Mouse (Mus musculus) gastrocnemius, adult 2 months (tissue): ENCODE results near the gene Pawr. TPM values are rescaled to one million over a fixed set of nuclear protein-coding genes. Genes with fewer than 3 reads are reported as not detected.

Experiments used
- DNase-seq: peaks from one replicate; pipeline ENCODE4 v3.0.0; 2022
- H3K27ac ChIP-seq: fragments of 200-600 bp; 2 replicates; pipeline ENCODE4 v1.8.1; 2022; ENCODE audit warnings: mild to moderate bottlenecking
- H3K4me3 ChIP-seq: fragments of 200-600 bp; 2 replicates; pipeline ENCODE4 v1.8.1; 2022; ENCODE audit warnings: mild to moderate bottlenecking, moderate library complexity
- CTCF ChIP-seq: fragments of 200-600 bp; IDR thresholded peaks from 2 replicates; pipeline ENCODE4 v1.8.1; 2022; ENCODE audit warnings: antibody characterized with exemption, mild to moderate bottlenecking, moderate library complexity
- intact Hi-C: fragments of 180-260 bp; cut with DNase I; formaldehyde crosslinking; loops from one replicate; pipeline ENCODE4 v1.15.1; 2025
- long read RNA-seq, 2 experiments: library from polyadenylated mRNA; stranded (forward); transcript quantifications; one replicate each; pipeline ENCODE4 v2.0.0; 2021
- total RNA-seq, 2 experiments: library from RNA; stranded (reverse); gene quantifications; 2 replicates each; pipeline ENCODE4 v1.2.3; 2021

Pawr gene
- total RNA-seq, result 1 to 10 TPM in 1 of 2 experiments, under 1 TPM in 1; 0.99 to 1.0 TPM
- long read RNA-seq, experiment 1, transcript Pawr-201 (7 exons, 1,745 nt), result major isoform, 6 of 6 reads
- long read RNA-seq, experiment 1, partial matches to known transcripts, result 0 of 6 reads
- long read RNA-seq, experiment 1, other reads (novel, unspliced or antisense), result 0 of 6 reads
- long read RNA-seq, experiment 2, partial matches to known transcripts, result 0 of 2 reads
- long read RNA-seq, experiment 2, other reads (novel, unspliced or antisense), result 0 of 2 reads

DNA sequence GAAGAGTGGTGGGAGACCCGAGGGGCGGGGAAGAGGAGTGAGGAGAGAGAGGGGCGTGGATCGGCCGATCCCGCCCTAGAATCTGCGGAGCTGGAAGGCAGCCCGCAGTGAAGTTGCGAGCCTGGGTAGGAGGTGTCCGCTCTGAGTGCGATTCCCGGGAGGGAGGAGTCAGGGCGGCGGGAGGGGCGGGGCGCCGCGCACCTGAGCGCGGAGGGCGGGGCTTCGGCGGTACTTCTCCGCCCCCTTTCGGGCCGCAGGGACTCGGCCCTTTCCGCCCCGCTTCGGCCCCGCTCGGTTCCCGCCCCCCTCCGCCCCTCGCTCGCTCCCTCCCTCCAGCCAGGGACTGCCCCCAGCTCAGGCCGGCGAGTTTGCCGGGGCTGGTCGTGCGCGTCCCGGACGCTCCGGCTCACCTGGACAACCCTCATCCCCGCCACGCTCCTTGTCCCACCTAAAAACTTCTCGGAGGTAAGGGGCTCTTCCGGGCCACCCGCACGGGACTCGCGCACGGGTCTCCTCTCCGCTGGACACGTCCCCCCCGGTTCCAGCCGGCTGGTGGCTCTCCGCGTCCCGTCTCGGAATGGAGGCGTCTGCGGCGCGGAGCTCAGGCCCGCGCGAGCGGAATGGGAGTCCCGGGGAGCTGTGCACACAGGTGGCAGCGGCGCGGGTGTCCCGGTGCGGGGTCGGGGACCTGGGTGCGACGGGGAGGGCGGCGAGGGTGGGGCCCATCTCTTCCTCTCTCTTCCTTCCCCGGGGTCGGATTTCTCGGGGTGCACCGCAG is at the start of gene Pawr:
Pawr (plus strand) TSS at position 338 of the 778 bp plus-strand sequence.
- DNase-seq, result peak; percentile 68

DNA sequence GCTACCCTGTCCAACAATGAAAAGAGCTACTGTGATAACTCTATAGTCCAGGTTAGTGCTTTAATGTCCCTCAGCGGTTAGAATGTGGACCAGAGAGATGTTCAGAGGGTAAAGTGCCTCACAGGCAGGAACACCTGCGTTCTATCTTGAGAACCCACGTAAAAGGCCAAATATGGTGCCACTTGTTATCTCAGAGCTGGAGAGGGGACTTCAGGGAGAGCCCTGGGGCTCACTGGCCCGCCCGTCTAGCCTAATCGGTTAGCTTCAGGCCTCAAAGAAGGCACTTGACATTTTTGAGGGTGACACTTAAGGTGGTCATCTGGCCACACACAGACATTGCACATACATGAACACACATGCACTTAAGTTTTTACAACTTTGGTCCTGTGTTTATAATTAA is 49.6 kb upstream of the Pawr start:
- H3K4me3 ChIP-seq, result no peak overlapping the region
- no peak for DNase-seq
- intact Hi-C loops, result no loop called here
- TF ChIP-seq CTCF, result no peak
- H3K27ac ChIP-seq, result no peak overlapping the region

More for the DNA sequence above, at the start of gene Pawr:
- peak within 1 kb of the TSS; percentile 89 for H3K4me3 ChIP-seq
- intact Hi-C loops, result loop anchor here (10.0 kb wide), 1 partner anchor 113 kb away; no protein-coding TSS in a partner anchor
- peak within 1 kb of the TSS; percentile 70 for H3K27ac ChIP-seq
- TF ChIP-seq CTCF, result no peak

DNA sequence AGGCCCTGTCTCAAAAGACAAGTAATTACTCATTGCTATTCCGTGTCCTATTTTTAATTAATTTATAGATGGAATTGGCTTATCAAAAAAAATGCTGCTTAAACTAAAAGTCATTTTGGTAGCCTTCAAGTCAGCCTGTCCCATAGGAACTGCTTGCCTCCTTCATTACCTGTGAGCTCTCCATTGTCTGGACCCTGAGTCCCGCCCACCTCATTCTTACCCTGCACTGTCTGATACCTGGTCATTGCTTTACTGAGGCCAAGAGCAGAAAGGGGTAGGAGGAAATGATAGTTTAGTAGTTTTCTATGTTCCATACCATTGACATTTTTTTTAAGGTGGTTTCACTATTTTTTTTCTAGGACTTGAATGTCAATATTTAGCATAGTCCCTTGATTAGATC is 48.5 kb upstream of the Pawr start:
- intact Hi-C loops, result no loop called here

DNA sequence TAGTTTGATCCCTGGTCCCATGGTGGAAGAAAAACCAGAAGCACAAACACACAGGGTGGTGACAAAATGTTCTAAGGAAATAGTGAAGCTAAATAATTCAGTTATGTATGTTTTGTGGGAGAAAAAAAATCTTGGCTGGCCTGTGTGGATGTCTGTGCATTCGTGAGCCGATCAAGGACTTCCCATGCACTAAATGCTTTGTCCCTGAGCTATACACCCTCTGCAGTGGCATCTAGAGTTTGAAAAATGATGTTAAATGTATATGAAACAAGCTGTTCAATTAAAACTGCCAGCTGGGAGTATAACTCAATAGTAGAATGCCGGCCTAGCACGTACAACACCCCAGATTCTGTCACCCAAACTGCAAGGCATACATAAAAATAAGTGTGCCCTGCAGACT is 48.1 kb upstream of the Pawr start:
- intact Hi-C loops, result no loop called here
- TF ChIP-seq CTCF, result no peak
- Histone ChIP-seq H3K27ac (no peak overlapping the region), H3K4me3 (no peak overlapping the region)
- DNase-seq, result no peak

More for the DNA sequence above, 48.5 kb upstream of the Pawr start:
- TF ChIP-seq CTCF, result no peak
- Histone ChIP-seq H3K27ac (no peak overlapping the region), H3K4me3 (no peak overlapping the region)
- no peak for DNase-seq

DNA sequence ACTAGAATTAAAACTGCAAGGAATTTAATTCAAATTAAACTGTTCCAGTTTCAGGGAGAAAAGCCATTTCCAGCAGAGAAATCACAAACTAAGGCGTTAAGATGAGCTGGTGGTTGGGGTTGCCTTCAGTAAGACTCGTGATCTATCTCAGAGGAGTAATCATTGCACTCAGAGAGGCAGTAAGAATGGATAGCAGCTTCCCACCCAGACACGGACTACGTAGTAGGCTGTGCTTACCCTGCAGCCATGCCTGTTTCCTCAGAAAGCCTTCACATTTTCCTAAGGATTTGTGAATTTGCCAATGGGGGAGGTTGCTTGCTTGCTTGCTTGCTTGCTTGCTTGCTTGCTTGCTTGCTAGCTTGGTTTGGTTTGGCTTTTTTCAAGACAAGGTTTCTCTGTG is 47.5 kb upstream of the Pawr start:
- intact Hi-C loops, result no loop called here
- no peak for TF ChIP-seq CTCF
- H3K27ac ChIP-seq, result no peak overlapping the region
- no peak for DNase-seq
- H3K4me3 ChIP-seq, result no peak overlapping the region

DNA sequence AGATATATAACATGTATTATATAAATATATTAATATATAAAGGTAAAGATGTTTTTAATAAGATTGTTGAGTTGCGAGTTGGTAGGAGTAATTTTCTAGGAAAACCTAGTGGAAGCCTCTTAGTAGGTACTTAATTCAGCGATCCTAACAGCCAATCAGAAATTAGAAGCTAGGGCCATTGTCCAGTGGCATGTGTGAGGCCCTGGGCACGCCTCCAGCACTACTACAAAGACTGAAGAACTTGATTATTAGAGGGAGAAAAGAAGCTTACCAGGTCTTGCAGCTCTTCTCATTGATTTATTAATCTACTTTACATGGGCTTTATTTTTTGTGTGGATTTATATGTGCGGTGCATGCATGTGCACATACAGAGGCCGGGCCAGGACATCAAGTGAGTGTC is 46.9 kb upstream of the Pawr start:
- intact Hi-C loops, result no loop called here
- TF ChIP-seq CTCF, result no peak
- DNase-seq, result no peak
- Histone ChIP-seq H3K27ac (no peak overlapping the region), H3K4me3 (no peak overlapping the region)

DNA sequence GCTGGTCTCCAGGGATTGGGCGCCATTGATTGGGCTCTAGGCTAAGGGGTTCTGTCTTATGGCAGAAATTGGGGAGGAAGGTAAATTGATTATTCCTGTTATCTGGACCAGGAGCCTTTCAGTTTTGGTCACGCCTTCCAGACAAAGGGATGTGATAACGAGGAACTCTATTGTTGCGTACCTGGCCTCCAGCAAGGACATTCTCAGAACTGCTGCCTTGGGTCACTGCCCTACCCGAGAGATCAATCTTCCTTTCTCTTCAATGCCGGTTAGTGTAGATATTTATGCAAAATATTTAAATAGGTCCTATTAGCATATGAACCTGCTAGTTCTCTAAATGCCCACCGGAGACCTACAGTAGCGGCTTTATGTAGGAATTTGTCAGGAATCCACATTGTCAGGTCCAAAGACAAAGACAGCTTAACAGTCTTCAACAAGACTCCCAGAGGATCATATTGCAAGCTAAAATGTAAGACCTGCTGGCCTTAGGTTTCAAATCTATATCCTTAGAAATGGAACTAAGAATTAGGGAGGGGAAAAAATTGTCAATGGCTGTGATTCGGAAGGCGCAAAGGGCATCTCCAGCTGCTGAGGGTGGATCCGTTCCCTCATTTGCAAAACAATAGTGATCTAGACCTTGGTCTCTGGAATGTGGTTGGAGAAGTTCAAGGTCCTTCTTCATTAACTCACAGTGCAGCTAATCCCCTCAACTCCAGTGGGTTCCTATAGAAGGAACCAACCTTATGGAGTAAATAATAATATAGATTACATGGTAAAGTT is 45.1 kb upstream of the Pawr start:
- no peak for TF ChIP-seq CTCF
- Histone ChIP-seq H3K27ac (no peak overlapping the region), H3K4me3 (no peak overlapping the region)
- intact Hi-C loops, result no loop called here
- DNase-seq, result no peak

DNA sequence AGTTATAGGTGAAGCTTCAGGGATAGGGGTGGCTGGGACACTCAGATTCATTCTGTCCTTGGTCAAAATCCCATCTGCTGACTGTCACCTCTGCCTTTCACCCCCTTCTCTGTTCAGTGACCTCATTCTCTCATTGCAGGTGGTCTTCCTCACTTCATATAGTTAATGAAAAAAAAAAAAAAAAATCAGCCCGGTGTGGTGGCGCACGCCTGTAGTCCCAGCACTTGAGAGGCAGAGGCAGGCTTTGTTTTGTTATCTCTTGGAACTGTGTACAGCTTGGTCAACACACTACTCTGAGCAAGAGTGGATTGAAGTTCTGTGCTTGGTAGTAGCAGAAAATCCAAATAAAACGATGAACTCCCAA is 44.5 kb upstream of the Pawr start:
- H3K27ac ChIP-seq, result no peak overlapping the region
- no peak overlapping the region for H3K4me3 ChIP-seq
- no peak for TF ChIP-seq CTCF
- DNase-seq, result no peak
- intact Hi-C loops, result no loop called here

DNA sequence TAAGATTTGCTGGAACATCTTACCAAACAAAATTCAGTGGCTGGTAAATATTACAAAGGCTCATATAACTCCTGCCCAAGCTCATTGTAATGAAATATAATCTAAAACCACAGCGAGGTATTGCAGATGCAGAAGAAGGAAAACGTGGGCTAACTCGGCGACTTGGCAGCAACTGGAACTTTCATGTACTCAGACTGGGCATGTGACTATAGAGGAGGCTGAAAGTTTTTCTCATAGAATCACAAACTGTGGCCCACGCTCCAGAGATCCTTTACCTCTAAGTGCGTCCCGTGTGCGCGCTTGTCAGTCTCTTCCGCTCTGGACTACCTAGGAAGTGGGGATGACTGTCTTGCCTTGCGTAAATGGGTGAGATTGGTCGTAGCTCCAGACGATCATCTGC is 41.9 kb upstream of the Pawr start:
- Histone ChIP-seq H3K27ac (no peak overlapping the region), H3K4me3 (no peak overlapping the region)
- intact Hi-C loops, result no loop called here
- DNase-seq, result no peak
- TF ChIP-seq CTCF, result no peak

DNA sequence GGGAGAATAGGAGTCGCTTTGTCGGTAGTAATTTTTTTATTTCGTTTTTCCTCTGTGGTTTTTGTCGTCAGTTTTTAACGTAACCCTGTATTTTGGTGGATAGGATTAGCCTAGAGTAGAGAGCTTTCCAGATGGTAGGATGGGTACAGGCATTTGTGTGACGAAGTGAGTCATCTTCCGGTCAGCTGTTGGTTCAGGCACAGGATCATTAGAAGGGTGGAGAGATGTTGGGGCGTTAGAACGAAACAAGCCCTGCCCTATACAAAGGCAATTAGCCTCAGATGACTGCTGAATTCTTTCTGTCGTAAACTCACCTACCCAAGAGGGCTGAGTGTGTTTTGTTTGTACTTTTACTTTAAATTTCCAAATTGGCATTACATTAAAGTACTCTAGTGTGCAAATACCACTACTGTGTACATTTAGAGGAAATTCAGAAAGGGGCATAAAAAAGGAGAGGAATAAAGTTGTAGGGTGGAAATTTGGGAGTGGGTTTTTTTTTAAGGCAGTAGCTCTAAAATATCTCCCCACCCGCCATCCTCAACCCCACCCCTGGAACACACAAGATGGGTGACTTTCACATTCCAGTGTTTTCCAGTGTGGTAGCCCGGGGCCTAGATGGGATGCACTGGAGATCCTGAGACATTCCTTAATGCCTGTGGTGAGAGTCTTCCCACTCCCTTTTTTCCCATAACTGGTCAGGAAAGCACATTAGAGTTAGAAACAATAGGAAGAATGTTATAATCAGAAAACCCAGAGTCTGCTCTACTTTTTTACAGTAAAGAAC is 40.0 kb upstream of the Pawr start:
- H3K4me3 ChIP-seq, result no peak overlapping the region
- intact Hi-C loops, result no loop called here
- TF ChIP-seq CTCF, result no peak
- H3K27ac ChIP-seq, result no peak overlapping the region
- DNase-seq, result no peak

DNA sequence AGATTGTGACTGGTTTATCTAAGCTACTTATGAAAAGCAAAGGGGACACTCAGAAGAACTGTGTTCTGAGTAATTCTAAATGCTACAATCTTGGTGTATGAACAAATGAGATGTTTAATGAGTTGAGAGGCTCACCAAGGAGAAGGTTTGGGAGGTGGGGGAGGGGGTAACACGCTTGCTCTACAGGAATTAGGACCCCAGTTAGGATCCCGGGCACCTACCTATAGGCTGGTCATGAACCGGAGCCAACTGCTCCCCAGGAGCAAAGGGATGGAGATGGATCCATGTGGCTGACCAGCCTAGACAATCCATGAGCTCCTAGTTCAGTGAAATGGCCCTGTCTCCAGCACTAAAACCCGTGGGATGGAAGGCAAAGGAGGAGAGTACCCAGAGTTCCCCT is 39.3 kb upstream of the Pawr start:
- TF ChIP-seq CTCF, result no peak
- Histone ChIP-seq H3K27ac (no peak overlapping the region), H3K4me3 (no peak overlapping the region)
- DNase-seq, result no peak
- intact Hi-C loops, result no loop called here

DNA sequence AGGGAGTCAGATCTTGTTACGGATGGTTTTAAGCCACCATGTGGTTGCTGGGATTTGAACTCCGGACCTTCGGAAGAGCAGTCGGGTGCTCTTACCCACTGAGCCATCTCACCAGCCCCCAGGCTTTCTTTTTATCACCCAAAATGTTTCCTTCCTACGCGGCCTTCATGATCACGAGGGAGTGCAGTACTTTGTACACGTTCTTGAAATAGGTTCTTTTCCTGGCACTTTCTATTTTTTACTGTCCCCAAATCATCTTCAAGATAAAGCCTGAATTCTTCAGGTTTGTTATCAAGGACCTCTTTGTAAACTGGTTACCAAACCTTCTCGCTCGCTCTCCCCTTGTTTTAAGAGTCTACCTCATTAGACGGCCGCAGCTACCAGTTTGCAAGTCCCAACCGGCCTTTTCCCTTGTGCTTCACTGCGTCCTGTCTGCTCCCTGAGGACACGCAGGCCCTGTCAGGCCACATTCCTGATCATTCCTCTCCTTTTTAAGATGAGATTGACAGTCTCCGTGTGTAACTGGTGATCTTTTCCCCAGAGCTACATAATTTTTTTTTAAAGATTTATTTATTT is 38.2 kb upstream of the Pawr start:
- TF ChIP-seq CTCF, result no peak
- no peak overlapping the region for H3K4me3 ChIP-seq
- intact Hi-C loops, result no loop called here
- DNase-seq, result no peak
- no peak overlapping the region for H3K27ac ChIP-seq
